Mouse (Mus musculus) kidney, adult 2 months (tissue): ENCODE results near the gene Sim2.

Source experiments
- CTCF ChIP-seq: fragments of 200-500 bp; conservative IDR thresholded peaks from 2 replicates; pipeline ENCODE4 v1.5.1; 2011; ENCODE audit warnings: low read depth, mild to moderate bottlenecking, control low read depth, low read length, moderate library complexity, mixed read lengths; ENCODE audit not compliant: insufficient read depth, insufficient read length
- POLR2A ChIP-seq: fragments of 200-500 bp; IDR thresholded peaks from one replicate; pipeline ENCODE4 v1.6.1; 2011; ENCODE audit warnings: low read depth, low read length, control low read depth

DNA sequence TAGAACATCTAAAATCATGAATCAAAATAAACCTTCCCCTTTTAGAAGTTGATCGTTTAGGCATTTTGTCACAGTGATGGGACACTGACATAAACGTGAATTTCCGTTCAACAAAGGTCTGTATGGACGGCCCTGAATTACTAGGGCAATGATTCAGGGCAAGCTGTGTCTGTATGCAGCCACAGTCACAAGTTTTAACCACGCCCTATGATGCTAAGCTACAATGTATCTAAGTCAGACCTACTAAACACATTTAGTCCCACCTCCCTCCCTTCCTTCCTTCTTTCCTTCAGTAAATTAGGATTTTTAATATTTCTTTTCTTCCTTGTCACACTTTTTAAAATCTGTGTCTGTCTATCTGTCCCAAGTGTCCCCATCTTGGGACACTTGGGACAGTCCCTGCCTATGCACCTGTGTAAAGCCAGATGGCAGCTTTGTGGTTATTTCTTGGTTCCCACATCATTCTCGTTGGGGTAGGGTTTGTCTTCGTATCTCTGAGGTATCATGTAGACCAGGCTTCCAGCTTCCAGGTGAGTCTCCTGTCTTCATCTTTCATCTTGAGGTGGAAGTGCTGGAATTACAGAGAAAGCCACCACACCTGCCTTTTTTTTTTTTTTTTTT is 90.7 kb downstream of the Sim2 start:
- TF ChIP-seq POLR2A (no peak), CTCF (no peak)
